Comparison of ENCODE assay signal across 17 mouse cellular contexts in the genomic region with DNA sequence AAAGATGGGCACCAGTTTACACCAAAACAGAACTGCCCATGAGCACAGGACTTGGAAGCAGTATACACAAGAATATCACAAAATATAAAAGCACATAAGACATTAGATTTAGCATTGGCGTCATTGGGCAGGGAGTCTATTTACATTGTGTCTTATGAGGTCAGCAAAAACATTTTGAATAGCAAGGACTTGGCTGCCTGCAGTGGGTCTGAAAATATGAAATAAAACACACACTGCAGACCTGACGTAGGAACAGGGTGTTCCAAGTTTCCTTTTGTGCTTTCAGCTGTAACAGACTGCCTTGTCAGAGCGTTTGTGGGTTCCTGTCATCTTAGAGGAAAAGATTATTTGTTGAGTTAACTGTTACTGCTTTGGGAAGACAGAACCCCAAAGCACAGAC.
DNase-seq lines count a peak whose midpoint lies in the region; ATAC-seq and TF ChIP-seq lines count a peak whose summit lies in the region.
"Had no signal": no experiment of that assay in that cellular context is flagged by ENCODE, and none has a peak within 500 bp of the region (broad histone marks: within the 10 kb centered on the region; RNA-seq: fewer than 3 reads in every experiment).

No protein-coding gene starts in this region.

- H3K9ac ChIP-seq in kidney, embryonic 15.5 days: no peak overlapping the region
- H3K9ac ChIP-seq in stomach, embryonic 16.5 days (ENCODE audit: low read length): no peak overlapping the region
- H3K9ac ChIP-seq in stomach, postnatal 0 days (ENCODE audit: low read length): no peak overlapping the region
- H3K9ac ChIP-seq: embryonic facial prominence, embryonic 13.5 days; forebrain, embryonic 13.5 days; forebrain, embryonic 15.5 days; forebrain, postnatal 0 days had no signal

- H3K4me3 ChIP-seq in kidney, adult 2 months (ENCODE audit: insufficient read depth, low read depth, low read length): no peak overlapping the region
- H3K4me3 ChIP-seq in kidney, embryonic 15.5 days (replicated peaks): no peak overlapping the region
- H3K4me3 ChIP-seq in stomach, embryonic 16.5 days (replicated peaks; ENCODE audit: low read length): no peak overlapping the region
- H3K4me3 ChIP-seq in stomach, postnatal 0 days (ENCODE audit: low read depth, low read length): no peak overlapping the region
- H3K4me3 ChIP-seq: embryonic facial prominence, embryonic 13.5 days; forebrain, embryonic 13.5 days; forebrain, embryonic 15.5 days had no signal

- no peaks in the 10 kb centered on the region for H3K36me3 ChIP-seq in kidney, adult 2 months (ENCODE audit: control insufficient read depth, insufficient read depth, low read length)
- H3K36me3 ChIP-seq in kidney, embryonic 15.5 days: no peaks in the 10 kb centered on the region
- no peaks in the 10 kb centered on the region for H3K36me3 ChIP-seq in stomach, embryonic 16.5 days (ENCODE audit: control insufficient read depth, insufficient read depth, low read length)
- no peaks in the 10 kb centered on the region for H3K36me3 ChIP-seq in stomach, postnatal 0 days (ENCODE audit: control insufficient read depth, insufficient read depth, low read length)
- H3K36me3 ChIP-seq: embryonic facial prominence, embryonic 13.5 days; forebrain, embryonic 15.5 days had no signal

- WGBS in kidney, adult 2 months: 28% methylated on average over 3 of the region's 3 CpGs
- WGBS in kidney, embryonic 15.5 days: 41% methylated on average over 3 of the region's 3 CpGs
- 41% methylated on average over 3 of the region's 3 CpGs for WGBS in stomach, embryonic 16.5 days
- WGBS in stomach, postnatal 0 days: 28% methylated on average over 3 of the region's 3 CpGs

- no peaks in the 10 kb centered on the region for H3K9me3 ChIP-seq in kidney, embryonic 15.5 days (replicated peaks)
- H3K9me3 ChIP-seq in stomach, embryonic 16.5 days (replicated peaks; ENCODE audit: control insufficient read depth, low read length): no peaks in the 10 kb centered on the region
- no peaks in the 10 kb centered on the region for H3K9me3 ChIP-seq in stomach, postnatal 0 days (ENCODE audit: control insufficient read depth, low read length)
- H3K9me3 ChIP-seq: embryonic facial prominence, embryonic 13.5 days; forebrain, embryonic 13.5 days; forebrain, embryonic 15.5 days had no signal

- peak; percentile 22 for DNase-seq in kidney, adult 2 months
- no peak for DNase-seq in stomach, postnatal 0 days (ENCODE audit: low spot score)
- DNase-seq in cerebellum, adult 18-20 months: no peak
- DNase-seq: adrenal gland, adult 2 months; adrenal gland, postnatal 10 days; adrenal gland, postnatal 25 days; cerebellum, adult 11 months; cerebellum, adult 2 months; cerebellum, adult 9-10 months; cerebellum, postnatal 10 days; cerebellum, postnatal 25 days; forebrain, postnatal 0 days had no signal

- peak; percentile 69 for TF ChIP-seq EP300 in stomach, postnatal 0 days (optimal IDR thresholded peaks at IDR 0.05)

- no peak overlapping the region for H3K4me2 ChIP-seq in kidney, embryonic 15.5 days
- H3K4me2 ChIP-seq in stomach, embryonic 16.5 days (ENCODE audit: low read depth, low read length): no peak overlapping the region
- no peak overlapping the region for H3K4me2 ChIP-seq in stomach, postnatal 0 days (replicated peaks; ENCODE audit: low read depth)
- H3K4me2 ChIP-seq: embryonic facial prominence, embryonic 13.5 days; forebrain, embryonic 13.5 days; forebrain, embryonic 15.5 days had no signal

- TF ChIP-seq POLR2A in kidney, adult 2 months (IDR thresholded peaks at IDR 0.05; ENCODE audit: low read depth, low read length): no peak

- peak overlapping the region; percentile 76 for H3K27ac ChIP-seq in kidney, adult 2 months (ENCODE audit: insufficient read depth, low read depth, low read length)
- H3K27ac ChIP-seq in kidney, embryonic 15.5 days: no peak overlapping the region
- H3K27ac ChIP-seq in stomach, embryonic 16.5 days (ENCODE audit: low read length): no peak overlapping the region
- no peak overlapping the region for H3K27ac ChIP-seq in stomach, postnatal 0 days (replicated peaks)
- H3K27ac ChIP-seq: embryonic facial prominence, embryonic 13.5 days; forebrain, embryonic 13.5 days; forebrain, embryonic 15.5 days had no signal

- no peaks in the 10 kb centered on the region for H3K27me3 ChIP-seq in kidney, adult 2 months (replicated peaks; ENCODE audit: control insufficient read depth, insufficient read depth, low read length)
- H3K27me3 ChIP-seq in kidney, embryonic 15.5 days: no peaks in the 10 kb centered on the region
- no peaks in the 10 kb centered on the region for H3K27me3 ChIP-seq in stomach, embryonic 16.5 days (ENCODE audit: control insufficient read depth, insufficient read depth, low read length)
- no peaks in the 10 kb centered on the region for H3K27me3 ChIP-seq in stomach, postnatal 0 days (ENCODE audit: control insufficient read depth, insufficient read depth, low read length)
- H3K27me3 ChIP-seq: embryonic facial prominence, embryonic 13.5 days; forebrain, embryonic 13.5 days; forebrain, embryonic 15.5 days had no signal

- no peak for TF ChIP-seq CTCF in kidney, adult 2 months (conservative IDR thresholded peaks at IDR 0.05; ENCODE audit: insufficient read depth, insufficient read length, low read depth, low read length)
- TF ChIP-seq CTCF in stomach, postnatal 0 days (IDR thresholded peaks at IDR 0.05; ENCODE audit: low read depth): no peak

- ATAC-seq in kidney, embryonic 15.5 days (replicated peaks; ENCODE audit: low FRiP score): no peak
- peak; percentile 10; the same call in 1 of the 2 replicates for ATAC-seq in stomach, embryonic 16.5 days (ENCODE audit: insufficient read depth, low FRiP score)
- ATAC-seq in stomach, postnatal 0 days (ENCODE audit: low FRiP score, low TSS enrichment): peak; percentile 51; the same call in 1 of the 2 replicates
- ATAC-seq: forebrain, embryonic 13.5 days; forebrain, embryonic 15.5 days; forebrain, postnatal 0 days had no signal

- peaks cover 29% of the 10 kb centered on the region for H3K4me1 ChIP-seq in kidney, adult 2 months (ENCODE audit: control insufficient read depth, insufficient read depth, low read length)
- 0 out of 2 replicates have a peak, but pooled peaks cover 3% of the 10 kb centered on the region for H3K4me1 ChIP-seq in kidney, embryonic 15.5 days
- no peaks in the 10 kb centered on the region for H3K4me1 ChIP-seq in stomach, embryonic 16.5 days (ENCODE audit: control insufficient read depth, insufficient read depth, low read length)
- H3K4me1 ChIP-seq in stomach, postnatal 0 days (replicated peaks; ENCODE audit: control insufficient read depth, insufficient read depth): no peaks in the 10 kb centered on the region
- H3K4me1 ChIP-seq: embryonic facial prominence, embryonic 13.5 days; forebrain, embryonic 13.5 days; forebrain, embryonic 15.5 days had no signal
